Mouse (Mus musculus) MEL (cell line): ENCODE measurements around the gene Heatr6. TPM values are rescaled to one million over a fixed set of nuclear protein-coding genes. Genes with fewer than 3 reads are reported as not detected.

Experiments used
- DNase-seq: peaks from one replicate; pipeline ENCODE4 v3.0.0; 2011; ENCODE audit warnings: low read depth, low spot score
- H3K27ac ChIP-seq: 2 replicates; pipeline ENCODE4 v1.5.1; 2012; ENCODE audit warnings: low read depth, mild to moderate bottlenecking, control low read depth, low read length, moderate library complexity; ENCODE audit not compliant: control insufficient read depth
- H3K27me3 ChIP-seq, 2 experiments: fragments of 150-350 bp in 1 of 2; sonication (generic) in 1 of 2; 2 replicates each; pipeline ENCODE4 v1.6.1; 2012; ENCODE audit warnings: low read length in 2 of 2, mild to moderate bottlenecking in 2 of 2, improper control_type of control experiment in 1 of 2, moderate library complexity in 1 of 2; ENCODE audit not compliant: insufficient read depth in 2 of 2, control insufficient read depth in 1 of 2
- H3K36me3 ChIP-seq, 2 experiments: 2 replicates each; pipeline ENCODE4 v1.6.1; 2012 to 2014; ENCODE audit warnings: low read length in 2 of 2, improper control_type of control experiment in 1 of 2, inconsistent platforms in 1 of 2, mild to moderate bottlenecking in 1 of 2; ENCODE audit not compliant: insufficient read depth in 2 of 2, control insufficient read depth in 1 of 2
- H3K4me1 ChIP-seq, 2 experiments: fragments of 150-350 bp in 1 of 2; sonication (generic) in 1 of 2; 2 replicates each; pipeline ENCODE4 v1.6.1; 2012; ENCODE audit warnings: low read length in 2 of 2, improper control_type of control experiment in 1 of 2, mild to moderate bottlenecking in 1 of 2; ENCODE audit not compliant: insufficient read depth in 2 of 2, control insufficient read depth in 1 of 2
- H3K4me3 ChIP-seq, 2 experiments: fragments of 150-350 bp in 1 of 2; sonication (generic) in 1 of 2; 2 replicates each; pipeline ENCODE4 v1.5.1; 2012; ENCODE audit warnings: low read depth in 2 of 2, low read length in 2 of 2, mild to moderate bottlenecking in 2 of 2, moderate library complexity in 2 of 2, control low read depth in 1 of 2, improper control_type of control experiment in 1 of 2; ENCODE audit not compliant: control insufficient read depth in 1 of 2, insufficient read depth in 1 of 2
- H3K79me2 ChIP-seq: 2 replicates; pipeline ENCODE4 v1.6.1; 2012; ENCODE audit warnings: mild to moderate bottlenecking, low read length, moderate library complexity; ENCODE audit not compliant: control insufficient read depth, poor library complexity, insufficient read depth
- H3K9ac ChIP-seq: 2 replicates; pipeline ENCODE4 v1.6.1; 2012; ENCODE audit warnings: low read depth, mild to moderate bottlenecking, control low read depth, low read length, moderate library complexity; ENCODE audit not compliant: control insufficient read depth, poor library complexity, severe bottlenecking
- H3K9me3 ChIP-seq: fragments of 150-350 bp; sonication (generic); replicated peaks from 2 replicates; pipeline ENCODE4 v1.6.1; 2012; ENCODE audit warnings: mild to moderate bottlenecking, low read length, improper control_type of control experiment, moderate library complexity; ENCODE audit not compliant: insufficient read depth
- BHLHE40 ChIP-seq: IDR thresholded peaks from 2 replicates; pipeline ENCODE4 v1.6.1; 2012; ENCODE audit warnings: low read depth, mild to moderate bottlenecking, inconsistent platforms, low read length, improper control_type of control experiment, borderline replicate concordance
- CHD1 ChIP-seq: IDR thresholded peaks from 2 replicates; pipeline ENCODE4 v1.6.1; 2012; ENCODE audit warnings: low read depth, mild to moderate bottlenecking, inconsistent platforms, low read length, improper control_type of control experiment
- CTCF ChIP-seq, 3 experiments: IDR thresholded peaks in 2 of 3; conservative IDR thresholded peaks in 1 of 3; 2 replicates each; pipeline ENCODE4 v1.5.1; 2011 to 2012; ENCODE audit warnings: low read length in 3 of 3, low read depth in 2 of 3, mild to moderate bottlenecking in 2 of 3, improper control_type of control experiment in 1 of 3, inconsistent platforms in 1 of 3, mixed read lengths in 1 of 3, moderate library complexity in 1 of 3; ENCODE audit not compliant: control insufficient read depth in 1 of 3, insufficient read depth in 1 of 3, poor library complexity in 1 of 3, severe bottlenecking in 1 of 3
- E2F4 ChIP-seq: IDR thresholded peaks from 2 replicates; pipeline ENCODE4 v1.6.1; 2011; ENCODE audit warnings: low read depth, low read length, improper control_type of control experiment, borderline replicate concordance
- ELF1 ChIP-seq: IDR thresholded peaks from 2 replicates; pipeline ENCODE4 v1.6.1; 2014; ENCODE audit warnings: low read depth, mild to moderate bottlenecking, inconsistent platforms, low read length, improper control_type of control experiment, moderate library complexity
- EP300 ChIP-seq, 2 experiments: IDR thresholded peaks; 2 replicates each; pipeline ENCODE4 v1.6.1; 2011; ENCODE audit warnings: improper control_type of control experiment in 2 of 2, low read length in 2 of 2, low read depth in 1 of 2, mild to moderate bottlenecking in 1 of 2
- ETS1 ChIP-seq: IDR thresholded peaks from 2 replicates; pipeline ENCODE4 v1.6.1; 2012; ENCODE audit warnings: low read depth, mild to moderate bottlenecking, inconsistent platforms, low read length, improper control_type of control experiment, moderate library complexity
- GABPA ChIP-seq: IDR thresholded peaks from 2 replicates; pipeline ENCODE4 v1.6.1; 2012; ENCODE audit warnings: low read depth, mild to moderate bottlenecking, inconsistent platforms, low read length, improper control_type of control experiment, moderate library complexity
- GATA1 ChIP-seq: IDR thresholded peaks from 2 replicates; pipeline ENCODE4 v1.6.1; 2011; ENCODE audit warnings: low read depth, low read length, improper control_type of control experiment
- HCFC1 ChIP-seq: IDR thresholded peaks from 2 replicates; pipeline ENCODE4 v1.6.1; 2012; ENCODE audit warnings: low read depth, mild to moderate bottlenecking, inconsistent platforms, low read length, improper control_type of control experiment, moderate library complexity
- JUND ChIP-seq: IDR thresholded peaks from 2 replicates; pipeline ENCODE4 v1.6.1; 2011; ENCODE audit warnings: low read depth, mild to moderate bottlenecking, improper control_type of control experiment, low read length
- KAT2A ChIP-seq: conservative IDR thresholded peaks from 2 replicates; pipeline ENCODE4 v1.6.1; 2012; ENCODE audit warnings: low read depth, low read length, improper control_type of control experiment, inconsistent platforms
- MAFK ChIP-seq: IDR thresholded peaks from 2 replicates; pipeline ENCODE4 v1.6.1; 2011; ENCODE audit warnings: low read depth, mild to moderate bottlenecking, low read length, improper control_type of control experiment, borderline replicate concordance
- MAX ChIP-seq: IDR thresholded peaks from 2 replicates; pipeline ENCODE4 v1.6.1; 2011; ENCODE audit warnings: low read length, improper control_type of control experiment
- MAZ ChIP-seq: IDR thresholded peaks from 2 replicates; pipeline ENCODE4 v1.6.1; 2012; ENCODE audit warnings: low read depth, mild to moderate bottlenecking, inconsistent platforms, low read length, improper control_type of control experiment
- MEF2A ChIP-seq: IDR thresholded peaks from 2 replicates; pipeline ENCODE4 v1.6.1; 2014; ENCODE audit warnings: low read depth, mild to moderate bottlenecking, inconsistent platforms, low read length, improper control_type of control experiment; ENCODE audit not compliant: poor library complexity, insufficient replicate concordance, severe bottlenecking; ENCODE audit errors: extremely low read depth
- MXI1 ChIP-seq: IDR thresholded peaks from 2 replicates; pipeline ENCODE4 v1.6.1; 2011; ENCODE audit warnings: mild to moderate bottlenecking, low read depth, low read length, improper control_type of control experiment
- MYB ChIP-seq: IDR thresholded peaks from 2 replicates; pipeline ENCODE4 v1.6.1; 2011; ENCODE audit warnings: mild to moderate bottlenecking, low read depth, low read length, improper control_type of control experiment
- MYC ChIP-seq: IDR thresholded peaks from 2 replicates; pipeline ENCODE4 v1.6.1; 2011; ENCODE audit warnings: low read depth, mild to moderate bottlenecking, low read length, improper control_type of control experiment, moderate library complexity
- NELFE ChIP-seq: IDR thresholded peaks from 2 replicates; pipeline ENCODE4 v1.6.1; 2011; ENCODE audit warnings: low read depth, low read length, improper control_type of control experiment
- POLR2A ChIP-seq, 2 experiments: IDR thresholded peaks; 2 replicates each; pipeline ENCODE4 v1.6.1; 2011 to 2012; ENCODE audit warnings: low read length in 2 of 2, mild to moderate bottlenecking in 2 of 2, control low read depth in 1 of 2, improper control_type of control experiment in 1 of 2, low read depth in 1 of 2, moderate library complexity in 1 of 2; ENCODE audit not compliant: control insufficient read depth in 1 of 2, insufficient read depth in 1 of 2, poor library complexity in 1 of 2
- POLR2AphosphoS2 ChIP-seq: IDR thresholded peaks from 2 replicates; pipeline ENCODE4 v1.6.1; 2011; ENCODE audit warnings: low read length, improper control_type of control experiment
- POLR2AphosphoS5 ChIP-seq: IDR thresholded peaks from 2 replicates; pipeline ENCODE4 v1.6.1; 2012; ENCODE audit warnings: low read depth, borderline replicate concordance, mild to moderate bottlenecking, inconsistent platforms, low read length, moderate library complexity, mixed read lengths
- RAD21 ChIP-seq: IDR thresholded peaks from 2 replicates; pipeline ENCODE4 v1.6.1; 2011; ENCODE audit warnings: mild to moderate bottlenecking, low read depth, low read length, improper control_type of control experiment
- RCOR1 ChIP-seq: IDR thresholded peaks from 2 replicates; pipeline ENCODE4 v1.6.1; 2012; ENCODE audit warnings: low read depth, mild to moderate bottlenecking, inconsistent platforms, low read length, improper control_type of control experiment
- SIN3A ChIP-seq: IDR thresholded peaks from 2 replicates; pipeline ENCODE4 v1.6.1; 2012; ENCODE audit warnings: low read length, improper control_type of control experiment, inconsistent platforms
- SMC3 ChIP-seq: IDR thresholded peaks from 2 replicates; pipeline ENCODE4 v1.6.1; 2011; ENCODE audit warnings: low read depth, low read length, improper control_type of control experiment
- TAL1 ChIP-seq: IDR thresholded peaks from 2 replicates; pipeline ENCODE4 v1.6.1; 2012; ENCODE audit warnings: mild to moderate bottlenecking, inconsistent platforms, low read length, moderate library complexity, mixed read lengths
- TBP ChIP-seq: IDR thresholded peaks from 2 replicates; pipeline ENCODE4 v1.8.0; 2011; ENCODE audit warnings: low read depth, low read length, improper control_type of control experiment
- TCF12 ChIP-seq: IDR thresholded peaks from 2 replicates; pipeline ENCODE4 v1.6.1; 2014; ENCODE audit warnings: low read depth, mild to moderate bottlenecking, inconsistent platforms, low read length, improper control_type of control experiment, moderate library complexity
- UBTF ChIP-seq: IDR thresholded peaks from 2 replicates; pipeline ENCODE4 v1.6.1; 2012; ENCODE audit warnings: low read depth, mild to moderate bottlenecking, inconsistent platforms, low read length, improper control_type of control experiment, moderate library complexity, borderline replicate concordance; ENCODE audit not compliant: insufficient read depth
- USF1 ChIP-seq: IDR thresholded peaks from 2 replicates; pipeline ENCODE4 v1.6.1; 2014; ENCODE audit warnings: low read depth, mild to moderate bottlenecking, inconsistent platforms, low read length, improper control_type of control experiment, moderate library complexity
- USF2 ChIP-seq, 2 experiments: IDR thresholded peaks; 2 replicates each; pipeline ENCODE4 v1.6.1; 2011 to 2012; ENCODE audit warnings: improper control_type of control experiment in 2 of 2, low read length in 2 of 2, borderline replicate concordance in 1 of 2, inconsistent platforms in 1 of 2, low read depth in 1 of 2, mild to moderate bottlenecking in 1 of 2; ENCODE audit not compliant: insufficient read depth in 1 of 2
- ZKSCAN1 ChIP-seq: IDR thresholded peaks from 2 replicates; pipeline ENCODE4 v1.6.1; 2012; ENCODE audit warnings: low read depth, mild to moderate bottlenecking, inconsistent platforms, low read length, improper control_type of control experiment, moderate library complexity
- ZMIZ1 ChIP-seq: IDR thresholded peaks from 2 replicates; pipeline ENCODE4 v1.6.1; 2012; ENCODE audit warnings: low read depth, mild to moderate bottlenecking, inconsistent platforms, low read length, improper control_type of control experiment, moderate library complexity
- polyA plus RNA-seq, 2 experiments: library from polyadenylated mRNA; stranded (reverse) in 1 of 2; unstranded in 1 of 2; fragments of >175 nt in 1 of 2; fragments of >200 nt in 1 of 2; gene quantifications; 2 replicates each; pipeline versions ENCODE4 v1.2.1 to v1.2.4; 2012; ENCODE audit warnings: low replicate concordance in 2 of 2, low read depth in 1 of 2; ENCODE audit not compliant: insufficient read length in 2 of 2, insufficient read depth in 1 of 2, missing spikeins in 1 of 2
- total RNA-seq: library from RNA; depleted of rRNA; stranded (reverse); fragments of 300-350 nt; gene quantifications from 2 replicates; pipeline ENCODE4 v1.2.3, GENCODE M21; 2012; rRNA removed

The Heatr6 gene
- total RNA-seq = 17.3 and 17.7 TPM in 2 replicates
- 10 to 100 TPM in 1 of 2 experiments, not detected in 1; 21.2 TPM for polyA plus RNA-seq

GRCm38 (mm10) chr11:83753581-83754181, at the start of gene Heatr6:
Heatr6 (plus strand) TSS chr11:83753696.
- peak; percentile 96 for DNase-seq
- Histone ChIP-seq H3K36me3 (peaks cover 3 to 6% of the 10 kb centered on the region in 2 experiments), H3K79me2 (peaks cover 13% of the 10 kb centered on the region), H3K4me3 (peak within 1 kb of the TSS; percentile 72 to 96), H3K27ac (peak within 1 kb of the TSS; percentile 75), H3K4me1 (peaks cover 0 to 6% of the 10 kb centered on the region in 2 experiments; a peak in 1 of 4 replicates), H3K27me3 (peaks cover 1 to 3% of the 10 kb centered on the region in 2 experiments; a peak in 3 of 4 replicates), H3K9me3 (no peaks in the 10 kb centered on the region), H3K9ac (peak within 1 kb of the TSS; percentile 88)
- TF ChIP-seq TBP (peak; percentile 72), JUND (no peak), MYC (peak; percentile 44; the same call in 1 of the 2 replicates), POLR2AphosphoS2 (0 out of 2 replicates have a peak, but pooled peaks have one; percentile 51), SMC3 (no peak), CTCF (IDR thresholded peaks at IDR 0.05 in 2 of 3, conservative IDR thresholded peaks at IDR 0.05 in 1 of 3; ENCODE audit: control insufficient read depth in 1 of 3, insufficient read depth in 1 of 3, low read depth in 2 of 3, low read length in 3 of 3, poor library complexity in 1 of 3, severe bottlenecking in 1 of 3) (peak in 1 of 3 experiments; percentile 26; a peak in 1 of 6 replicates), ETS1 (0 out of 2 replicates have a peak, but pooled peaks have one; percentile 6), KAT2A (no peak; the same call in 1 of the 2 replicates), POLR2A (IDR thresholded peaks at IDR 0.05; ENCODE audit: control insufficient read depth in 1 of 2, insufficient read depth in 1 of 2, low read depth in 1 of 2, low read length in 2 of 2, poor library complexity in 1 of 2) (peak; percentile 83 to 90), UBTF (no peak), BHLHE40 (no peak), ELF1 (peak; percentile 70; the same call in 1 of the 2 replicates), E2F4 (no peak), MEF2A (no peak), USF1 (no peak), GABPA (no peak), MAZ (no peak), CHD1 (0 out of 2 replicates have a peak, but pooled peaks have one; percentile 59), MAFK (no peak), ZMIZ1 (no peak; the same call in 1 of the 2 replicates), SIN3A (peak; percentile 16), TAL1 (no peak), EP300 (IDR thresholded peaks at IDR 0.05; ENCODE audit: low read depth in 1 of 2, low read length in 2 of 2) (0 out of 4 replicates have a peak, but pooled peaks of 1 of the 2 experiments have one; percentile 24), MYB (peak; percentile 63; the same call in 1 of the 2 replicates), GATA1 (no peak), TCF12 (peak; percentile 43; the same call in 1 of the 2 replicates), HCFC1 (peak; percentile 84), RCOR1 (no peak), ZKSCAN1 (no peak), RAD21 (no peak), NELFE (peak; percentile 64), MXI1 (peak; percentile 73), USF2 (IDR thresholded peaks at IDR 0.05; ENCODE audit: borderline replicate concordance in 1 of 2, insufficient read depth in 1 of 2, low read depth in 1 of 2, low read length in 2 of 2) (no peak), MAX (peak; percentile 63; the same call in 1 of the 2 replicates), POLR2AphosphoS5 (no peak)
